Mouse (Mus musculus): ENCODE results near the gene Gjd3.
"Not testable (repeated sequence)": the region's sequence is repeated elsewhere in the genome, so short reads cannot be mapped to it uniquely, and the experiment has no call there.

Gjd3 gene

DNA sequence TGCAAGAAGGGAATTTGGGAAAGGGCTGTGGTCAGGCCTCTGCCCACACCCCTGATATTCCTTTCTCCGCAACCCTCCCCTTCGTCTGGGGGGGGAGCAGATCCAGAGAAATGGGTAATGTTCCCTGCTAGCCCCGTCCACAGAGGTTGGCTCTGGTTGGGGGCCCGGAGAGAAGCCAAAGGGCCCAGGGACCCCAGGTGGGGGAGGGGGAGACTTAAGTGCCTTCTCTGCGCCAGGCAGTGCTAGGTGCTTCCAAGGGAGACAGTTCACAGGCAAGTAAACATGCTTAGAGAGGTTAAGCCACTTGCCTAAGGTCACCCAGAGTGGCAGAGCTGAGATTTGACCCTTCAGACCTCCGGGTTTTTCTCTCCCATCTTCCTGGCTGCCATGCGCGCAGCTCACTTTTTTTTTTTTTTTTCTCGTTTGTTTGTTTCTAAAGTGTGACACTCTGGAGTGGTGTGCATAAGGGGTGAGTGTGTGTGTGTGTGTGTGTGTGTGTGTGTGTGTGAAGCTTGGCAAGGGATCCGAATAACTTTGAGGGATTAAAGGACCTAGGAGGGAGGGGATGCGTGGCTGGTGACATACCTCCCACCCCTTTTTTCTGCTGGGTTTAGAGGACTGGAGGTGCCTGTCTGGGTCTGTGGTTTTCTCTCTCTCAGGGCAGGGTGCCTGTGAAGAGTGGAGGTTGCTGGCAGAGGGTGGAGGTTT lies 37.8 kb downstream of the Gjd3 start:
- no peak for DNase-seq (ENCODE audit: low spot score)

DNA sequence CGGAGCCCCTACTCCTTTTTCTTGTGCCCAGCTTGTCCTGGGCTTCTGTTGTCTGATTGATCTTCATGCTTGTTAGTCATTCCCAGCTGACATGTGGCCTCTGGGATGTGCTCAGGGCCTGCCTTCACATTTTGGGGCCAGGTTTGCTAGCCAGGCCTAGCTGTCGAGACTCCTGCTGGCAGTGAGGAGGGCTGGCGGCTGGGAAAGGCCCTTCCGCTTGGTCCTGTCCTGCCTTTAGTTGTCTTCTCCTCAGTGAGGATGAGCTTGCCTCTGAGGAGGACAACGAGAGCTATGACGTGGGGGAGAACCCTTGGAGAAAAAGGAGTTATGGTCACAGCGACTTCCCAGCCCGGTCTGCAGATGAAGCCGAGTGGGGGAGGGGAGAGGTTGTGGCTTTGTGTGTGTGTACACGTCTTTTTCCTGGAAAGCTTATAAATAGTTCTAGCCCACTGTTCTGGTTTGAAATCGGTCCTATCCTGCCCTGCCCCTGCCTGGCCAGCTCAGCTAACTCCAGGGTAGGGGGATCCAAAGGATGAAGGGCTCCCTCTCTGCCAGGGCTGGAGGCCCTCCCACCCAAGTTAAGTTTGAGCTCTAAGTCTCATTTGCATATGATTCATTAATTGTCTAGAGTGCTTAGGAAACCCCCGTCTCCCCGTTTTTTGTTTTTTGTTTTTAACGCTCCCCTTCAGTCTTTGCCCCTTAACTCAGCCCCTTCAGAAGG lies 38.9 kb downstream of the Gjd3 start:
- no peak for DNase-seq (ENCODE audit: low spot score)

- no peak for DNase-seq (ENCODE audit: low spot score)
Observed at GRCm38 (mm10) chr11:98942923-98943641, 39.7 kb downstream of the Gjd3 start.

DNA sequence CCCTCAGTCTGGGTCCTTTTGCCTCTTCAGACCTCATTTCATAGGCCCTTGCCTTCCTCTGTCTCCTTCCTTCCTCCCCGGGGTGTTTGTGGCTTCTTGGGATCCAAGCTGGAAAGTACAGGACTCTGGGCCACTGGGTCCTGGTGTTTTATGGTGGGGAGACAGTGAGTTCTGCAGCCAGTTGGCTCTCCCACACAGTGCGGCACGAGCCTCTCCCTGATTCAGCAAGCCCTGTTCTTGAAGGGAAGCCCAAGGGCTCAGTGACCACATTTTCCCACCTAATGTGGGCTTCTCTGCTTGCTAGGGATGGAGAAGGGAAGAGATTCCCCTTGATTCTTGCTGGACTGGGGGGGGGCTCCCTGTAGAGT lies 40.3 kb downstream of the Gjd3 start:
- no peak for DNase-seq (ENCODE audit: low spot score)

DNA sequence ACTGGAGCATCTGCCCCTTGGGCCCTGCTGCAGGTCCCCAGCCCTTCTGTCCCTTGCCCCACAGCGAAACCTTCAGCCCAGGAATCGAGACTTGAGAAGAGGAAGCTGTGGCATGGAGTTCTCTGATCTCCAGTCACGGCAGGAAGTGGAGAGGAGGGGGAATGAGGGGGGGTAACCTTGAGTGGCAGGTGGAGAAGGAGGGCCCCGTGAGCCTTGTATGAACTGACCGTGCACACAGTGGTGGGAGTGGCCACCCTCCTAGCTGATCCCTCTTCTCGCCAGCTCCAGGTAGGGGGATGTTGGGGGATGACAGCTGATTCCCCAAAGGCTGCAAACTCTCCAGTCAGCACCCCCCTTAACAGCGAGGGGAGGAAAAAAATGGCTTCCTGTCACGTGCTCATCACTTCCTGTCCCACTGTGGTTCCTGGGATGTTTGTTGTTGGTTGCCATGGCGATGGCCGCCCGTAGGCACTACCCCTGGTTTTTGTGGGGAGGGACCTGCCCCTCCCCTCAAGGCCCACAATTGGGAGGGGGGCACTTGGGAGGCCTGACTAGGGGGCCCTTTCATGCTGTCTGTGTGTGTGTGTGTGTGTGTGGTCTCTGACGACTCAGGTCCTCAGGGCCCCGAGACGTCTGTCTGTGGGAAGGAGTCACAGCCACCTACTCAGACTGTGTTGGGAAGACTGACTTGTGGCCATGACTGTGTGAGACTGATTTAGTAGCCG lies 40.8 kb downstream of the Gjd3 start:
- peak; percentile 68 for DNase-seq (ENCODE audit: low spot score)

DNA sequence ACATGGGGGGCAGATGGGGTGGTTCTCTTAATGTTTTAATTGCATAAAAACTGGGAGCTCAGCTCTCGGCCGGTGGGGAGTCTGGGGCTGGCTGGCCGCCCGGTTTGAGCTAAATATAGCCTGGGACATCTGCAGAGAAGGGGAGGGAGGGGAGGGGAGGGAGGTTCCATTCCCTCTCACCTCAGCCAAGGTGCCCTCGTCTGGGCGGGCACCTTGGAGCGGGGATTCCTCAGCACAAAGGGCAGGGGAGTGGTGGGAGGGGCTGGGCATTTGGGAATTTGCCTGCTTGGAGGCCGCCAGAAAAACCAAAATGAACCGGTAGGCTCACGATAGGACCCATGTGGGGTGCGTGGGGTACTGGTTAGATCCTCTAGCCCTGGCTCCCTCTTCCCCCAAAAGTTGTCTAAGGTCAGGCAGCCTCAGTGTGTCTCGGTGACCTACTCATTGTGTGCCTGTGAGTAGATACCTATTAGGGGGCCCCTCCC lies 41.4 kb downstream of the Gjd3 start:
- DNase-seq (ENCODE audit: low spot score) = no peak

GRCm38 (mm10) chr11:98940776-98941175 lies 42.0 kb downstream of the Gjd3 start:
- no peak for DNase-seq (ENCODE audit: low spot score)

GRCm38 (mm10) chr11:98939953-98940641 lies 42.7 kb downstream of the Gjd3 start:
- DNase-seq (ENCODE audit: low spot score) = no peak

DNA sequence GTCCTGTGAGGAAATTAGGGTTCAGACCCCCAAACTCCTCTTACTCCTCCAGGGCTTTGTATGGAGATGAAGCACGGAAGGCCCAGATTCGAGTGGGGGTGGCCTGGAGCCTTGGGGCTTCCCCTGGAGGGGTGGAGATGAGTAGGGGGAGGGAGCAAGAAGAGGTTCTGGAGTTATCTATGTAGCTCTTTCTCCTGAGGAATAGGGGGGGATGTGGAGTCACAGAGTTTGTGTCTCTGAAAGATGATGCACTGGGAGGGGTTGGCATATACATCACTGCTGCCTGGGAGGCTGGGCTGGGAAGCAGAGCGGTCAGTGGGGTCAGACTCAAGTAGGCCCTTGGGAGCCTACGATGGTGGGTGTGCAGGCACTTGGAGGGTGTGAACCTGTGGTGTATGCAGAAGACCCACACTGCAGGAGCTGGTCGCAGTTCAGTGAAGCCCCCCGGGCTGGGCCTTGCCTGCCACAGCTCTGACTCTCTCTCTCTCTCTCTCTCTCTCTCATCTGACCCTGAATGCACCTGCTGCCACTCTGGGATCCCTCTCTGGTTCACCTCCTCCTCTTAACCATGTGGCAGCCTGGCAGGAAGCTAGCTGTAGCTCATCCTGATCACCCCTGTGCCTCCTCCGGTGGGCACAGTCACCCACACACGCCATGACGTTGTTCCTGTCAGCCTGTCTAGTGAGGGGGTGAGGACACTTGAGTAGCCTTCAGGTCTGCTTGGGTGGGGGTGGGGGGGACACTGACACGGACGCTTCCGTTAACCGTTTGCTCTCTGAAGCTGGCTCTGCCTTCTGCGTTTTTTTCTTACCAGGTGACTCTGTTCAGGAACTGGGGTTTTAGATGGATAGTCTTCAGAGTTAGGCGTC lies 43.5 kb downstream of the Gjd3 start:
- DNase-seq (ENCODE audit: low spot score) = no peak

- DNase-seq (ENCODE audit: low spot score) = no peak
Observed at GRCm38 (mm10) chr11:98938701-98939083, 44.1 kb downstream of the Gjd3 start.

DNA sequence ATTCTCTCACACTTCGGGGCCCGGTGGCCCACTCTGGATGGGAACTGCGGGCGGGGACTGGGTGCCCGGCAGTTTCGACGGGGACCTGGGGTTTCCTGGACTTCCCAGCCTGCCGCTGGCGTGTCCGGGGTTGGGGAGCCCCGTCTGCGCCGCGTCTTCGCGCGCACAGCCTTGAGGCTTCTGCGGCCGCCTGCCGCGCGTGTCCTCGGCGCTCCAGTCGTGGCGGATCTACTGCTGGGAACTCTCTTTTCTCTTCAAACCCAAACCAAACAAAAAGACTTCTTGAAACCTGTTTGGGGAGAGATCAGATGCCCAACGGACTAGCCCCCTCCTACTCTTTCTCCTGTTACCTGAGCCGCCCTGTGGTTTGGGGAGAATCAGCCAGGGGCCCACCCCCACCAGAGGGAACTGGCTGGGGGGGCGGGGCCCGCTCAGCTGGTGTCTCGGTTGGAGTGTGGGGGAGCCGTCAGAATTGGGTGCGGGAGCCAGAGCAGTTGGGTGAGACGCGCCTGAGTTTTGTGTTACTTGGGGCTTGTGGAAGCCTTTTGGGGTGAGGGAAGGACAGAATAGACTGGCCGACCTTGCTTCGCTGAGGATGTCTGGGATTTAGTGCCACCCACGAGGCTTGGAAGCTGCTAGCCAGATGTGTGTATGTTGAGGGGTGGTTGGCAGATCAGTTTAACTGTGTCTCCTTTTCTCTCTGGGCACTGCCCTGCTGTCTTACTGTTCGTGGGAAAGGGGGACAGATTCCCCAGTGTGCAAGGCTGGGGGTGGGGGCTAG lies 44.7 kb downstream of the Gjd3 start:
- DNase-seq (ENCODE audit: low spot score) = no peak

GRCm38 (mm10) chr11:98937410-98937913 lies 45.4 kb downstream of the Gjd3 start:
- no peak for DNase-seq (ENCODE audit: low spot score)

GRCm38 (mm10) chr11:98936606-98937409 lies 46.0 kb downstream of the Gjd3 start:
- no peak for DNase-seq (ENCODE audit: low spot score)

- DNase-seq (ENCODE audit: low spot score) = no peak
Observed at GRCm38 (mm10) chr11:98936170-98936569, 46.6 kb downstream of the Gjd3 start.

- DNase-seq (ENCODE audit: low spot score) = no peak
Observed at GRCm38 (mm10) chr11:98935123-98935522, 47.7 kb downstream of the Gjd3 start.

DNA sequence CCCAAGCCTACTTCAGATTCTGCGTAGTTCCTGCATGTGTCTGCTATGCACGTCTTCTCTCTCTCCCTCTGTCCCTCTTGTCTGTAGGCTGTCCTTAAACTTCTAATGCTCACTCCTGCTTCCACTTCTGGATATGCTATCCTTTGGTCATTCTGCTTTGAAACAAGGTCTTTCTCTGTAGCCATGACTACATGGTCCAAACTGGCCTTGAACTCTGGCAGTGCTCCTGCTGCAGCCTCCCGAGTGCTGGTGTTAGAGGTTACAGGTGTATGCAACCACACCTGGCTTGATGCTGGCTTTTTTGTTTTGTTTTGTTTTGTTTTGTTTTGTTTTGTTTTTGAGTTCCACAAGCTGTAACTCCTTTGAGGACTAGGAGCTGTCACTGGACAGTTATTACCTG lies 48.4 kb downstream of the Gjd3 start:
- DNase-seq (ENCODE audit: low spot score) = no peak

DNA sequence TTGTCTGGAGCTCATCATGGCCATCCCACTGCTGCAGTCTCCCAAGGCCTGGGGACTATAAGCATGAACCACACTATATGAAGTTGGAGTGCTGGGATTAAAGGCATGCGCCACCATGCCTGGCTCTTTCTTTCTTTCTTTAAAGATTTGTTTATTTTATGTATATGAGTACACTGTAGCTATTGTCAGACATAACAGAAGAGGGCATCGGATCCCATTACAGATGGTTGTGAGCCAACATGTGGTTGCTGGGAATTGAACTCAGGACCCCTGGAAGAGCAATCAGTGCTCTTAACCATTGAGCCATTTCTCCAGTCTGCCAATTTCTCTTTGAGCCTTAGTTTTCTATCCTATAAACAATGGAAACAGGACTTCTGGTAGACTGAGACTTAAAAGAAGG lies 49.0 kb downstream of the Gjd3 start:
- not testable (repeated sequence) for DNase-seq (ENCODE audit: low spot score)

GRCm38 (mm10) chr11:98933151-98933550 lies 49.7 kb downstream of the Gjd3 start:
- no peak for DNase-seq (ENCODE audit: low spot score)
